Mouse (Mus musculus) small intestine, adult 2 months (tissue): ENCODE data around the gene Agrn.

Experiments used
- CTCF ChIP-seq: fragments of 200-500 bp; IDR thresholded peaks from 2 replicates; pipeline ENCODE4 v1.5.1; 2012; ENCODE audit warnings: low read depth, mild to moderate bottlenecking, control low read depth, inconsistent platforms, low read length, moderate library complexity, mixed read lengths; ENCODE audit not compliant: insufficient replicate concordance, insufficient read length; ENCODE audit errors: extremely low read depth
- POLR2A ChIP-seq: fragments of 200-500 bp; IDR thresholded peaks from 2 replicates; pipeline ENCODE4 v1.6.1; 2012; ENCODE audit warnings: low read depth, mild to moderate bottlenecking, control low read depth, inconsistent platforms, low read length, moderate library complexity

- TF ChIP-seq CTCF, result no peak
- TF ChIP-seq POLR2A, result no peak
These were observed 64.0 kb downstream of the Agrn start for GRCm38 (mm10) chr4:156133334-156133733.
